Mouse (Mus musculus): Measurements from ENCODE around the gene Olah. TPM values are rescaled to one million over a fixed set of nuclear protein-coding genes. Genes with fewer than 3 reads are reported as not detected.

Gene Olah
- polyA plus RNA-seq, 1 experiment from 2014 or later: not detected

GRCm38 (mm10) chr2:3332484-3333242 lies 64.3 kb downstream of the Olah start, which contains the start of gene Rpp38:
TSS of gene Rpp38 (minus strand) at chr2:3332643.
- Histone ChIP-seq H3K36me3 (ENCODE audit: control insufficient read depth, insufficient read depth) (peaks cover 10% of the 10 kb centered on the region), H3K9ac (replicated peaks; ENCODE audit: low read depth, low read length) (peak within 1 kb of the TSS; percentile 82), H3K27ac (ENCODE audit: low read length) (peak within 1 kb of the TSS; percentile 85), H3K4me2 (ENCODE audit: low read length) (peak within 1 kb of the TSS; percentile 78), H3K27me3 (replicated peaks; ENCODE audit: control insufficient read depth, insufficient read depth, low read length) (peaks cover 5% of the 10 kb centered on the region), H3K4me3 (replicated peaks; ENCODE audit: low read length) (peak within 1 kb of the TSS; percentile 76), H3K9me3 (ENCODE audit: control insufficient read depth, low read length) (no peaks in the 10 kb centered on the region), H3K4me1 (replicated peaks; ENCODE audit: control insufficient read depth, insufficient read depth, low read length) (peaks cover 24% of the 10 kb centered on the region)
- ATAC-seq: peak; percentile 97
- WGBS: under 1% methylated on average over 45 of the region's 45 CpGs

GRCm38 (mm10) chr2:3332056-3332455 lies 65.0 kb downstream of the Olah start:
- Histone ChIP-seq H3K27ac (ENCODE audit: low read length) (peak overlapping the region; percentile 85), H3K4me1 (replicated peaks; ENCODE audit: control insufficient read depth, insufficient read depth, low read length) (peaks cover 24% of the 10 kb centered on the region), H3K4me3 (replicated peaks; ENCODE audit: low read length) (peak overlapping the region; percentile 76), H3K36me3 (ENCODE audit: control insufficient read depth, insufficient read depth) (peaks cover 12% of the 10 kb centered on the region), H3K9ac (replicated peaks; ENCODE audit: low read depth, low read length) (peak overlapping the region; percentile 82), H3K9me3 (ENCODE audit: control insufficient read depth, low read length) (no peaks in the 10 kb centered on the region), H3K4me2 (ENCODE audit: low read length) (peak overlapping the region; percentile 78), H3K27me3 (replicated peaks; ENCODE audit: control insufficient read depth, insufficient read depth, low read length) (peaks cover 3% of the 10 kb centered on the region)
- ATAC-seq: no peak
- WGBS: 2% methylated on average over 21 of the region's 21 CpGs

GRCm38 (mm10) chr2:3331071-3331703 lies 65.8 kb downstream of the Olah start:
- ATAC-seq: no peak

GRCm38 (mm10) chr2:3327351-3327750 lies 69.7 kb downstream of the Olah start:
- Histone ChIP-seq H3K27ac (ENCODE audit: low read length) (no peak overlapping the region), H3K4me1 (replicated peaks; ENCODE audit: control insufficient read depth, insufficient read depth, low read length) (peaks cover 13% of the 10 kb centered on the region), H3K9ac (replicated peaks; ENCODE audit: low read depth, low read length) (no peak overlapping the region), H3K9me3 (ENCODE audit: control insufficient read depth, low read length) (no peaks in the 10 kb centered on the region), H3K27me3 (replicated peaks; ENCODE audit: control insufficient read depth, insufficient read depth, low read length) (no peaks in the 10 kb centered on the region), H3K36me3 (ENCODE audit: control insufficient read depth, insufficient read depth) (peaks cover 36% of the 10 kb centered on the region), H3K4me2 (ENCODE audit: low read length) (no peak overlapping the region), H3K4me3 (replicated peaks; ENCODE audit: low read length) (no peak overlapping the region)
- no peak for ATAC-seq
- 28% methylated on average over 1 of the region's 1 CpGs for WGBS

More at GRCm38 (mm10) chr2:3331071-3331703, 65.8 kb downstream of the Olah start:
- H3K36me3 ChIP-seq (ENCODE audit: control insufficient read depth, insufficient read depth): peaks cover 15% of the 10 kb centered on the region
- WGBS: 83% methylated on average over 5 of the region's 5 CpGs
- peaks cover 1% of the 10 kb centered on the region for H3K27me3 ChIP-seq (replicated peaks; ENCODE audit: control insufficient read depth, insufficient read depth, low read length)
- H3K4me1 ChIP-seq (replicated peaks; ENCODE audit: control insufficient read depth, insufficient read depth, low read length): peaks cover 22% of the 10 kb centered on the region
- H3K9ac ChIP-seq (replicated peaks; ENCODE audit: low read depth, low read length): 0 out of 2 replicates have a peak overlapping the region, but pooled peaks have one; percentile 82
- H3K9me3 ChIP-seq (ENCODE audit: control insufficient read depth, low read length): no peaks in the 10 kb centered on the region
- peak overlapping the region; percentile 78 for H3K4me2 ChIP-seq (ENCODE audit: low read length)
- H3K4me3 ChIP-seq (replicated peaks; ENCODE audit: low read length): peak overlapping the region; percentile 76
- H3K27ac ChIP-seq (ENCODE audit: low read length): no peak overlapping the region

GRCm38 (mm10) chr2:3326547-3326946 lies 70.5 kb downstream of the Olah start:
- no peak overlapping the region for H3K4me2 ChIP-seq (ENCODE audit: low read length)
- H3K4me3 ChIP-seq (replicated peaks; ENCODE audit: low read length): no peak overlapping the region
- H3K9ac ChIP-seq (replicated peaks; ENCODE audit: low read depth, low read length): no peak overlapping the region
- H3K4me1 ChIP-seq (replicated peaks; ENCODE audit: control insufficient read depth, insufficient read depth, low read length): peaks cover 9% of the 10 kb centered on the region
- no peaks in the 10 kb centered on the region for H3K27me3 ChIP-seq (replicated peaks; ENCODE audit: control insufficient read depth, insufficient read depth, low read length)
- ATAC-seq: no peak
- 89% methylated on average over 1 of the region's 1 CpGs for WGBS
- peaks cover 36% of the 10 kb centered on the region for H3K36me3 ChIP-seq (ENCODE audit: control insufficient read depth, insufficient read depth)
- no peaks in the 10 kb centered on the region for H3K9me3 ChIP-seq (ENCODE audit: control insufficient read depth, low read length)
- H3K27ac ChIP-seq (ENCODE audit: low read length): no peak overlapping the region

- H3K4me3 ChIP-seq (replicated peaks; ENCODE audit: low read length): no peak overlapping the region
Measured at GRCm38 (mm10) chr2:3324381-3325130, 72.5 kb downstream of the Olah start.

GRCm38 (mm10) chr2:3323132-3323531 lies 73.9 kb downstream of the Olah start:
- H3K9me3 ChIP-seq (ENCODE audit: control insufficient read depth, low read length): no peaks in the 10 kb centered on the region
- H3K4me1 ChIP-seq (replicated peaks; ENCODE audit: control insufficient read depth, insufficient read depth, low read length): no peaks in the 10 kb centered on the region
- no peak overlapping the region for H3K4me2 ChIP-seq (ENCODE audit: low read length)
- 89% methylated on average over 2 of the region's 2 CpGs for WGBS
- H3K9ac ChIP-seq (replicated peaks; ENCODE audit: low read depth, low read length): no peak overlapping the region
- no peak for ATAC-seq
- no peaks in the 10 kb centered on the region for H3K27me3 ChIP-seq (replicated peaks; ENCODE audit: control insufficient read depth, insufficient read depth, low read length)
- H3K36me3 ChIP-seq (ENCODE audit: control insufficient read depth, insufficient read depth): peaks cover 36% of the 10 kb centered on the region
- H3K4me3 ChIP-seq (replicated peaks; ENCODE audit: low read length): no peak overlapping the region
- H3K27ac ChIP-seq (ENCODE audit: low read length): no peak overlapping the region

More at GRCm38 (mm10) chr2:3324381-3325130, 72.5 kb downstream of the Olah start:
- Histone ChIP-seq H3K36me3 (ENCODE audit: control insufficient read depth, insufficient read depth) (peaks cover 42% of the 10 kb centered on the region), H3K4me2 (ENCODE audit: low read length) (no peak overlapping the region), H3K27me3 (replicated peaks; ENCODE audit: control insufficient read depth, insufficient read depth, low read length) (no peaks in the 10 kb centered on the region), H3K27ac (ENCODE audit: low read length) (no peak overlapping the region), H3K9ac (replicated peaks; ENCODE audit: low read depth, low read length) (no peak overlapping the region), H3K9me3 (ENCODE audit: control insufficient read depth, low read length) (no peaks in the 10 kb centered on the region), H3K4me1 (replicated peaks; ENCODE audit: control insufficient read depth, insufficient read depth, low read length) (no peaks in the 10 kb centered on the region)
- WGBS: 94% methylated on average over 7 of the region's 7 CpGs
- no peak for ATAC-seq

- H3K4me3 ChIP-seq (replicated peaks; ENCODE audit: low read length): no peak overlapping the region
- ATAC-seq: no peak
- no peaks in the 10 kb centered on the region for H3K27me3 ChIP-seq (replicated peaks; ENCODE audit: control insufficient read depth, insufficient read depth, low read length)
- no peak overlapping the region for H3K9ac ChIP-seq (replicated peaks; ENCODE audit: low read depth, low read length)
- WGBS: 85% methylated on average over 3 of the region's 3 CpGs
- H3K4me2 ChIP-seq (ENCODE audit: low read length): no peak overlapping the region
- no peak overlapping the region for H3K27ac ChIP-seq (ENCODE audit: low read length)
- no peaks in the 10 kb centered on the region for H3K9me3 ChIP-seq (ENCODE audit: control insufficient read depth, low read length)
- no peaks in the 10 kb centered on the region for H3K4me1 ChIP-seq (replicated peaks; ENCODE audit: control insufficient read depth, insufficient read depth, low read length)
- H3K36me3 ChIP-seq (ENCODE audit: control insufficient read depth, insufficient read depth): peaks cover 9% of the 10 kb centered on the region; the same call in 1 of the 2 replicates
Measured at GRCm38 (mm10) chr2:3305426-3306025, 91.5 kb downstream of the Olah start.

GRCm38 (mm10) chr2:3295826-3296225 lies 101.2 kb downstream of the Olah start:
- no peaks in the 10 kb centered on the region for H3K9me3 ChIP-seq (ENCODE audit: control insufficient read depth, low read length)
- H3K4me3 ChIP-seq (replicated peaks; ENCODE audit: low read length): no peak overlapping the region
- no peak overlapping the region for H3K27ac ChIP-seq (ENCODE audit: low read length)
- H3K9ac ChIP-seq (replicated peaks; ENCODE audit: low read depth, low read length): no peak overlapping the region
- H3K36me3 ChIP-seq (ENCODE audit: control insufficient read depth, insufficient read depth): no peaks in the 10 kb centered on the region
- H3K4me2 ChIP-seq (ENCODE audit: low read length): no peak overlapping the region
- H3K4me1 ChIP-seq (replicated peaks; ENCODE audit: control insufficient read depth, insufficient read depth, low read length): no peaks in the 10 kb centered on the region
- H3K27me3 ChIP-seq (replicated peaks; ENCODE audit: control insufficient read depth, insufficient read depth, low read length): no peaks in the 10 kb centered on the region
- 96% methylated on average over 7 of the region's 7 CpGs for WGBS
- no peak for ATAC-seq

Data from forebrain, embryonic 16.5 days (tissue).